Mouse (Mus musculus): ENCODE data around the gene Tnk1.

Tnk1 gene

GRCm38 (mm10) chr11:69801379-69801977 lies 57.1 kb downstream of the Tnk1 start, which contains the start of gene Fgf11:
Fgf11 (minus strand) TSS chr11:69801857.
- DNase-seq, result no peak

Data from thymus, postnatal 25 days (tissue).